Mouse (Mus musculus): Measurements from ENCODE around the gene Agmat.

Agmat gene

GRCm38 (mm10) chr4:141781201-141781985, 34.9 kb downstream of the Agmat start:
- no peak for DNase-seq (ENCODE audit: low spot score)

DNA sequence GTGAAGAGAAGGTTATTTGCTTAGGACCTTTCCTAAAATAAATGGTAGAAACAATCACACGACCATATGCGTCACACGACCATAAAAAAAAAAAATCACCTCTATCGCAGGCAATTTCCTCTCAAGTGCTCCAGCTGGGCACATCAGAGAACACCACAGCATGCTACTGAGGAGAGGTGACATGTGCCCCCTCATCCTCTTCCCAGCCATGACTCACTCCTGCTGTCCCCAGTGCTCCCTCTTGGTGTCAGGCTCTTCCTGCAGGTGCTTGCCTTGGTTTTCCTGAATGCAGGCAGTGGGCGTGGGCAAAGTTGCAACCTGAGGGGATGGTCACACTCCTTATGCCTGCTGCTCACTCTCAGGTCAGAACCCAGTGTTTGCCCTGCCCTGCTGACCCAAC, 38.4 kb downstream of the Agmat start:
- DNase-seq (ENCODE audit: low spot score): no peak

GRCm38 (mm10) chr4:141786141-141786540, 39.7 kb downstream of the Agmat start:
- DNase-seq (ENCODE audit: low spot score): no peak

DNA sequence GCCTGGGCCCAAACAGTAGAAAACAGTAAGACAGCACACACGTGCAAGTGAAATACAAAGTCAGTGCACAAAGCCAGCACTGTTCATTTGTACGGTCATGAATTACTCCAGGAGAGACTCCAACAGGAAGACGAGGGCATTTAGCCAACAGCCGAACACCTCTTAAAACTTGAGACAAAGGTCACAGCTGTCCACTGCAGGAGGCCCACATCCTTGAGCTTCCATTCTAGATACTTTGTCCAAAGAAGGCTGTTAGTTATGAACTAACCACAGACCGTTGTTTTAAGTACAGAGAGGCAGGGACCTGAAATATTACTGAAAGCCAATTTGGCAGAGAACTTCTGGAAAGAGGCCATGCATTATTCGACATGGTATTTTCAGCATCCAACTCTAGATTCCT, 40.6 kb downstream of the Agmat start:
- no peak for DNase-seq (ENCODE audit: low spot score)

DNA sequence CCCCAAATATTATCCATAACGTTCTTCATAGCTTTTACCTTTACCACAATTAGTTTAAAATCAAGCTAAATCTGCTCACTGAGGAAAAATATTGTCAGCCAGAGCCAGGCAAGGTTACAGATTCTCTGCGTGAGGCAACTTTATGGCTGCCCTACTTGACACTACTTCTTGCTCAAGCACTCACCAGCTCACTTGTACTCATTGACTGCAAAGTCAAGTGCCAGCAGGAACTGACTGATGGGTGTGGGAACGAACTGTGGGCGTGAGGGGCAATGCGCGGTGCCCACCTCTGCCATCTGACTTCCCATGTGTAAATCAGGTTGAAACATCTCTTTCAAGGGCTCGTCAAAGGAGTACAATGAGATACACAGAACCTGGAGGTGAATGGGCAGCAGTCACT, 41.0 kb downstream of the Agmat start:
- DNase-seq (ENCODE audit: low spot score): peak; percentile 67

GRCm38 (mm10) chr4:141789564-141790218, 43.2 kb downstream of the Agmat start:
- DNase-seq (ENCODE audit: low spot score): no peak

GRCm38 (mm10) chr4:141790524-141790990, 44.1 kb downstream of the Agmat start, which contains the start of gene Dnajc16:
TSS of gene Dnajc16 (minus strand) at chr4:141790931.
- DNase-seq (ENCODE audit: low spot score): peak; percentile 98

GRCm38 (mm10) chr4:141791486-141791885, 45.0 kb downstream of the Agmat start:
- DNase-seq (ENCODE audit: low spot score): no peak

DNA sequence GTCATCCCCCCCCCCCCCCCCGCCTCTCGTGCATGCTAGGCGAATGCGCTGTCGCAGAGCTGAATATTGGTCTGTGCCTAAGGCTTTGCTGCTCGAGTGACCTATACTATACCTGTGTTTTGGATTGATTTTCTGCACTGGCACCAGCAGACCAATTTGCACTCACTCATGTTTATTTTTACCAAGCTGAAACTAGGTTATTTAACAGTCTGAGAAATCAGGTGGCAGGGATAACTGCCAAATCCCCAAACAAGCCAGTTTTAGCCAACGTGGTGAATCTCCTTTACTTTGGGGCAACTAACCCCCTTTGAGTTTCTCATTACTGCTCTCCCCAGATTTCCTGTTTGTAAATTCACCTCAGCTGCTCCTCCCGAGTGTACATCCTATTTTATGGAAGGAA, 45.5 kb downstream of the Agmat start:
- no peak for DNase-seq (ENCODE audit: low spot score)

DNA sequence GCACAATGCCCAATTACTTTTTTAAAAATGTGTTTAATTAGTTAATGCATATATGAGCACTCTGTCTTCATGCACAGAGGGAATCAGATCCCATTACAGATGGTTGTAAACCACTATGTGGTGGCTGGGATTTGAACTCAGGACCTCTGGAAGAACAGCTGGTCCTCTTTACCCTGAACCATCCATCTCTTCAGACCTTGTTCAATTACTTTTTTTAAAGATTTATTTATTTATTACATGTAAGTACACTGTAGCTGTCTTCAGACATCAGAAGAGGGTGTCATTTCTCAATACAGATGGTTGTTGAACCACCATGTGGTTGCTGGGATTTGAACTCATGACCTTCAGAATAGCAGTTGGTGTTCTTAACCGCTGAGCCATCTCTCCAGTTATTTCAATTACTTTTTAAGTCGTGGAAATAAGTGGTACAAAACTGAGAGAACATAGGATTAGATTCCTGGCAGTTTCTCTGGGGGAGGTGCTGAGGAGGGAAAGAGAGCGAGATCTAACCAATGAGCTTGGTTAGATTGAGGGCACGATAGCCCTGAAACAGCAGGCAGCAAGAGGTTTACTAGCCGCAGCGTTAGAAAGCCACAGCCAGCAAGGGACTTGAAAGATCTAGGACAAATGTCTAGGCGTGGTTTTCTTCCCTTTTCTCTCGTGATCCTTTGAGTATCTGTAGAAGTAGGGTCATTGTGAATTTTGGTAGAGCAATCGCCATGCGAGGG, 46.2 kb downstream of the Agmat start:
- DNase-seq (ENCODE audit: low spot score): no peak

DNA sequence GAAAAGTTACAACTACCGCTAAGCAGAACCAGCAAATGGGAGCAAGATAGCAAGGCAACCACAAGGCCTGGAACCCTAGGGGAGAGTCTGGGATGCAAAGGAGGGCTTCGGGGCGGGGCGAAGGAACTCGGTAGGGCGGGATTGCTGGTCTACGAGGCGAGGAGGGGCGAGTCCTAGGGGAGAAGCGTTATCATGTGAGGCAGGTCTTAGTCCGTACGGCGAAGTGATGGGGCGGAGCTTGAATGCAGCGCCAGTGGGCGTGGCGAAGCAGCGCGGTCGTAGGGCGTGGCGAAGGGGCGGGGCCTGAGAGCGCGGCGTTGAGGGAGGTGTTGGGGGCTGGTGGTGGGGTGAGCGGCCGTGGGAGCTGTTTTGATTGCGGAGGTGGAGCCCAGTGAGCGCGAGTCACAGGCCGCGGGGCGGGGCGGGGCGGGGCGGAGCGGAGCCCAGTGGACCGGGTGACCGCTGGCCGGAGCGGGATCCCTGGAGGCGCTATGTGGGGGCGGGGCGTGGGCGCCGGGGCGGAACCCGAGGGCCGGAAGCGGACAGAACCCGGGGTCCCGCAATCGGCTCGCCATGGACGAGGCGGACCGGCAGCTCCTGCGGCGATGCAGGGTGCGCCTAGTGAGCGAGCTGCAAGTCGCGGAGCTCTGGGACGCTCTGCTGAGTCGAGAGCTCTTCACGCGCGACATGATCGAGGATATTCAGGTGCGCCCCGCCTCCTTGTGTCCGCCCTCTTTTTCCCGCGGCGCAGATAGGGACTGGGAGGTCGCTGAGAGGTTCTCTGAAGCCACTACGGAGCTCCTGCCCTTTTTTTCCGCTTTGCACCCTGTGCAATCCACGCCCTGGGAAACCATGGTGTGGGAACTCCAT, 47.0 kb downstream of the Agmat start, which contains the start of gene Casp9:
Gene Casp9 (plus strand): TSS at position 331 of the 870 bp plus-strand sequence.
- peak; percentile 98 for DNase-seq (ENCODE audit: low spot score)

DNA sequence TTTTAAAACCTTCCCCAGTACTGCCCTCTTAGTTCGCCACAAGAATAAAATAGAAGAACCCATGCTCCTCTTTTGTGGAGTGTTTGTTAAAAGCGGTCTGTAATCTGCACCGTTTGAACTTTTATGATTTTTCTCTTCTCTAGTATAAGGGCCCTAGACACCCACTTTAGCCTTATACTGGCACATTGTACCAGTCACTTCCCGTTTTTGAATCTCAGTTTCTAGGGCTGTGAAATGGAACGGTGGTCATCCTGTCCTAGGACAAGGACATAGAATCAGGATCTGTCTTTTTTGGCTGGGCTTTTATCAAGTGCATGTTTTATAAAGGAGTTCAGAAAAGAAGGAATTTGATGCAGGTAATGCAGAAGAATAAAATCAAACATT, 47.7 kb downstream of the Agmat start:
- DNase-seq (ENCODE audit: low spot score): no peak

DNA sequence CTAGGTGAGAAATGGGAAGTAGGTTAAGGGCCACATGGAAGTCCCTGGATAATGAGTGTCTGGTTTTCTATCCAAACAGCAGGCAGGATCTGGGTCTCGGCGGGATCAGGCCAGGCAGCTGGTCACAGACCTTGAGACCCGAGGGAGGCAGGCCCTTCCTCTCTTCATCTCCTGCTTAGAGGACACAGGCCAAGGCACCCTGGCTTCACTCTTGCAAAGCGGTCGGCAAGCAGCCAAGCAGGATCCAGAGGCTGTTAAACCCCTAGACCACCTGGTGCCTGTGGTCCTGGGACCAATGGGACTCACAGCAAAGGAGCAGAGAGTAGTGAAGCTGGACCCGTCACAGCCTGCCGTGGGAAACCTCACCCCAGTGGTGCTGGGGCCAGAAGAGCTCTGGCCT, 49.9 kb downstream of the Agmat start:
- no peak for DNase-seq (ENCODE audit: low spot score)

GRCm38 (mm10) chr4:141796954-141797353, 50.5 kb downstream of the Agmat start:
- DNase-seq (ENCODE audit: low spot score): no peak

DNA sequence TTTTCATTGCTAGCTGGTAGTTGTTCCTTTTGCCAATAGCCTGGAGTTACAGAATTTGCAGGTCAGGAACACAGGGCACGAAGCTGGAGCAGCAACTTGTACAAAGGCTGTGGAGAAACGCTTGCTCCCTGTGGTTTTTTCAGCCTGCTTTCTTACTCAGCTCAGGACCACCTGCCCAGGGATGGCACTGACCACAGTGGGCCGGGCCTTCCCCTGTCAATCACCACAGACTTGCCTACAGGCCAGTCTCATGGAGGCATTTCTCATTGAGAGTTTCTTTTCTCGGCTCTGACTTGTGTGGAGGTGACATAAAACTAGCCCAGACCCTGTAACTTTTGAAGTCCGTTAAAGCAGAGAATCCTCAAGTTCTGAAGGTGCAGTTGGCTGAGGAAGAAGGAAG, 51.1 kb downstream of the Agmat start:
- no peak for DNase-seq (ENCODE audit: low spot score)

GRCm38 (mm10) chr4:141804105-141804504, 57.6 kb downstream of the Agmat start:
- DNase-seq (ENCODE audit: low spot score): no peak

DNA sequence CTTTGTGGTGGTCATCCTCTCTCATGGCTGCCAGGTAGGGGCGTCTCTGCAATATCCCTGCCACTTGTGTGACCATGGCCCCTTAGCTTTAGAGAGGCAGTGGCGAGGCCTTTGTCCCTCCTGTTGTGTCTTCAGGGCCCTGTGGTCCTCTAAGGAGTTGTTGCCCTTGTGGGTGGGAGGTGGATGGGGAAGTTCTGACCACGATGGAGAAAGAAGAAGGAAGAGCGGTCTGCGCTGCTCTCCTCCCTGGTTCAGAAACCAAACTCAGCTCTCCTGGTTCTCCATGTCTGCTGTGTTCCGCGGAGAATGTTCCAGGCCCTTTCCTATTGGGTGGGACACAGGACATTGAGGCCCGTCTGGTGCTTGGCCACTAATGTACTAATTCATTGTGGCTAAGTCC, 59.4 kb downstream of the Agmat start:
- DNase-seq (ENCODE audit: low spot score): no peak
